Mouse (Mus musculus) C2C12 (cell line): ENCODE results near the gene Tssk2. TPM values are rescaled to one million over a fixed set of nuclear protein-coding genes. Genes with fewer than 3 reads are reported as not detected.

Source experiments
- H3K27me3 ChIP-seq: one replicate; pipeline ENCODE4 v1.6.1; 2011; ENCODE audit not compliant: control insufficient read depth, insufficient read depth, insufficient read length
- H3K36me3 ChIP-seq: one replicate; pipeline ENCODE4 v1.6.1; 2011; ENCODE audit not compliant: control insufficient read depth, insufficient read depth
- H3K4me3 ChIP-seq: one replicate; pipeline ENCODE4 v1.5.1; 2011; ENCODE audit warnings: mild to moderate bottlenecking, control low read depth; ENCODE audit not compliant: poor library complexity, insufficient read depth, severe bottlenecking
- H3K79me2 ChIP-seq: one replicate; pipeline ENCODE4 v1.6.1; 2011; ENCODE audit not compliant: control insufficient read depth, insufficient read depth
- H3K79me3 ChIP-seq: one replicate; pipeline ENCODE4 v1.6.1; 2011; ENCODE audit warnings: low read depth, control low read depth
- H3ac ChIP-seq: one replicate; pipeline ENCODE3; 2011; ENCODE audit warnings: low read depth; ENCODE audit not compliant: control insufficient read depth, insufficient read length
- CEBPB ChIP-seq: IDR thresholded peaks from one replicate; pipeline ENCODE4 v1.6.1; 2011; ENCODE audit warnings: low read depth, mild to moderate bottlenecking, control low read depth, moderate library complexity
- CTCF ChIP-seq: IDR thresholded peaks from one replicate; pipeline ENCODE4 v1.5.1; 2011; ENCODE audit not compliant: control insufficient read depth, insufficient read depth, insufficient read length
- FOSL1 ChIP-seq: IDR thresholded peaks from one replicate; pipeline ENCODE4 v1.8.0; 2011; ENCODE audit warnings: mild to moderate bottlenecking, low read length; ENCODE audit not compliant: poor library complexity, insufficient read depth, severe bottlenecking
- MAX ChIP-seq: IDR thresholded peaks from one replicate; pipeline ENCODE4 v1.6.1; 2011; ENCODE audit warnings: mild to moderate bottlenecking, control low read depth
- MYOD1 ChIP-seq: IDR thresholded peaks from one replicate; pipeline ENCODE4 v1.6.1; 2011; ENCODE audit warnings: low read depth; ENCODE audit not compliant: control insufficient read depth, insufficient read length
- MYOG ChIP-seq: IDR thresholded peaks from one replicate; pipeline ENCODE4 v1.6.1; 2011; ENCODE audit not compliant: control insufficient read depth, insufficient read length; ENCODE audit errors: extremely low read depth
- USF1 ChIP-seq: IDR thresholded peaks from one replicate; pipeline ENCODE4 v1.6.1; 2011; ENCODE audit warnings: low read depth, mild to moderate bottlenecking, control low read depth, moderate library complexity
- polyA plus RNA-seq: library from polyadenylated mRNA; unstranded; fragments of >200 nt; fragmentation: generic; extraction: Trizol; gene quantifications from one replicate; pipeline ENCODE4 v1.2.1, GENCODE M21; 2012; ENCODE audit warnings: missing spikeins

The Tssk2 gene
- polyA plus RNA-seq, 1 experiment, result 0.05 TPM

DNA sequence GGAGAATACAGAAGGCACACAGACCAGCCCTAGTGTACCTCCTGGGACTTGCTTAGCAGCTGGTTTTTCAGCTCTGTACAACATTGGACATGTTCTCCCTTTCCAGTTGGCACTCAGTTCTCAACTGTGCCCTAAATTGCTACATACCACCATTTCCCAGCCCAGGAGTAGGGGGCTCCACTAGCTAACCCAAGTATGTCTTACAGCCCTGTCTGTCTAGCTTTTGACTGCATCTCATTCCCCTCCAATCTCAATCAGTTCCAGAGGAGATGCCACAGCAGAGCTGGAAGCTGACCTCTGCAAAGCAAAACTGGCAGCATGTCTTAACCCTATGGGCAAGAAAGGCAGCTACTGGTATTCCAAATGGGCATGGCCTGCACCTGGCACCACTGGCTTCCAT lies 2.3 kb upstream of the Tssk2 start:
- Histone ChIP-seq H3K36me3 (peaks cover 6% of the 10 kb centered on the region), H3K79me3 (no peaks in the 10 kb centered on the region), H3K79me2 (peaks cover 3% of the 10 kb centered on the region), H3K4me3 (no peak overlapping the region), H3K27me3 (no peaks in the 10 kb centered on the region), H3ac (no peak overlapping the region)
- TF ChIP-seq USF1 (no peak), FOSL1 (no peak), MYOG (no peak), MYOD1 (no peak), CEBPB (no peak), CTCF (no peak), MAX (no peak)

DNA sequence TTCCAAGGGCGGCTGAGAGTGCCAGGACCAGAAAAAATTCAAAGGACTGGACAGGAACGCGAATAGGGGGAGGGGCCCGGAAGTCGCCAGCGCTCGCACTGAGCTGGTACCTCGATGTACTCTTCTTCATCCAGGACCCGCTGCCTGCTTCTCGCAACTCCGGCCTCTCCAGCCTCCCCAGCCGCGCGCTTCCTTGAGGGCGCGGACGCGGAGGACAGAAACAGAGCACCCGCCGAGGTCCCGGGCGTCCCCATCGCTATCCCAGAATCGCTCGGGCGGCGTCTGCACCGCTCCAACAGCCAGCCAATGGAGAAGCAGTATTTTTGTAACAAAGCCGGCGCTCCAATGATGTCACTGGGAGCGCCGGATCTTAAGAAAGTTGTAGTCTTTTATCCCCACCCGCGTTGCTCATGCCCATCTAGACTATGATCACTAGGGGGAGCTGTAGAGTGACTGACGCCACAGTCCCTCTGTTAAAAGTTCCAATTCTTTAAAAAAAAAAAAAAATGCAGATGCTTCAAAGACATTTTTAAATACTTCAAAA lies 12.7 kb downstream of the Tssk2 start, which contains the start of gene Ess2:
Ess2 (minus strand) TSS at position 297 of the 544 bp plus-strand sequence.
- H3K27me3 ChIP-seq, result peaks cover 44% of the 10 kb centered on the region
- peak within 1 kb of the TSS; percentile 76 for H3K4me3 ChIP-seq
- H3K79me3 ChIP-seq, result peaks cover 15% of the 10 kb centered on the region
- peaks cover 25% of the 10 kb centered on the region for H3K79me2 ChIP-seq
- peak within 1 kb of the TSS; percentile 95 for H3ac ChIP-seq
- TF ChIP-seq CTCF, result peak; percentile 44
- peak; percentile 45 for TF ChIP-seq MAX
- no peak for TF ChIP-seq CEBPB
- TF ChIP-seq MYOG, result no peak
- peaks cover 31% of the 10 kb centered on the region for H3K36me3 ChIP-seq

DNA sequence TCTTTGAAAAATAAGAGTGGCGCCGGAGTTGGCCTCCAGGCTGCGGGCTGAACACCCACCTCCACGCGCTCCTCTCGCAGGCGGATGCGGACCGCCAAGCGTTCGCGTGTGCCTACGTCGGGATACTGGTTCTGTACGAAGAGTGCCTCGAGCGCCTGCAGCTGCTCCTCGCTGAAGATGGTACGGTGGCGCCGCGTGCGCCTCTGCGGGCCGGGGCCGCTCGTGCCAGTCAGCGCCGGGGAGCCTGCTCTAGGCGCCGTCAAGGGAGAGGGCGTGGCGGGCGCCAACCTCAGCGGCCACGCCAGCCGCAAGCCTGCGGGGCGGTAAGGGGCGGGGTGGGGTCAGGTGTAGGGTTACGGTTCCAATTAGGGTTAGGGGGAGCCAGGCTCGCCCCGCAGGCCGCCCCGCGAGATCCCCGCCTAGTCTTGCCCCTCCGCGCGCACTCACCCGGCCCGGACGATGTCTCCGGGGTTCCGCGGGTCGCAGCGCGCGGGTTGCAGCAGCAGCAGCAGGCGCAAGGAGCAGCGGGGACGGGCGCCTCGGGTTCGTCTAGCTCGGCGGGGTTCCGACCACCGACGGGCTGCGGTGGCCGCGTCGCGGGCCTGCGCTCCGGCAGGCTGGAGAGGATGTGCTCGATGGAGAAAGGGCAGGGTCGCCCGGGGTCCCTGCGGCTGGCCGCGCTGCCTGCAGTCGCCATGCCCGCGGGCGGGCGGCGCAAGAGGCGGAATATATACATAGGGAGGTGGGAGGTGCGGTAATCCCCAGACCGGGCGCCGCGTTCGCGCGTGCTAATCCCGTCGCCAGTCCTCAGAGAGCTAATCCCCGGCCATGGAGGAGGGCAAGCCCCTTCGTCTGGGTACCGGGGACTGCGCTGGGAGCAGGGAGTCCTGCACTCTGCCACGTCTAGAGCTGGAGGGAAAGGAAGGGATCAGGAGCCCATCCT lies 16.1 kb downstream of the Tssk2 start, which contains the start of gene Gsc2:
Gsc2 (minus strand) TSS at position 753 of the 943 bp plus-strand sequence.
- TF ChIP-seq USF1 (no peak), CEBPB (no peak), CTCF (no peak), MAX (no peak), MYOG (no peak), FOSL1 (no peak), MYOD1 (no peak)
- no peak within 1 kb of the TSS for H3K4me3 ChIP-seq
- H3ac ChIP-seq, result no peak within 1 kb of the TSS

DNA sequence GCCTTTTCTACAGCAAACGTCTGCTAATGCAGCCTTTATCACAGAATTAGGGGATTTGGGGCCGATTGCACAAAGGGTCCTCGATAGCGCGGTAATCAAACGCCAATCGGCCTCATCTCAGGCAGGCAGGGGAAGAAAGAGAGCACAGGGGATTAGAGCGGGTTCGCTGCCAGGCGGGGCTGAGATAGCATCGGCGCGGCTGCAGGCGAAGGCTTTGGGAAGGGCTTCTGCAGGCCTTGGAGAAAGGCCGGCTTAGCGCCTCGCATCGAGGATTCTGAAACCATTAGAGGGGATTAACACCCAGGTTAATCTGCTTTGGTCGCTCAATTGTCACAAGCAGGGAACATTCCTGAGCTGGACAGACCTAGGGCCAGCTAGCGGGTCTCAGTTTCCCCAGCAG lies 22.1 kb downstream of the Tssk2 start:
- Histone ChIP-seq H3ac (no peak overlapping the region), H3K36me3 (peaks cover 1% of the 10 kb centered on the region), H3K4me3 (no peak overlapping the region), H3K79me3 (peaks cover 6% of the 10 kb centered on the region), H3K79me2 (peaks cover 8% of the 10 kb centered on the region), H3K27me3 (peaks cover 14% of the 10 kb centered on the region)
- TF ChIP-seq MAX (no peak), MYOG (no peak), USF1 (no peak)

More for the DNA sequence above, 16.1 kb downstream of the Tssk2 start, which contains the start of gene Gsc2:
- H3K27me3 ChIP-seq, result peaks cover 52% of the 10 kb centered on the region
- H3K79me3 ChIP-seq, result peaks cover 13% of the 10 kb centered on the region
- H3K36me3 ChIP-seq, result no peaks in the 10 kb centered on the region
- peaks cover 15% of the 10 kb centered on the region for H3K79me2 ChIP-seq

DNA sequence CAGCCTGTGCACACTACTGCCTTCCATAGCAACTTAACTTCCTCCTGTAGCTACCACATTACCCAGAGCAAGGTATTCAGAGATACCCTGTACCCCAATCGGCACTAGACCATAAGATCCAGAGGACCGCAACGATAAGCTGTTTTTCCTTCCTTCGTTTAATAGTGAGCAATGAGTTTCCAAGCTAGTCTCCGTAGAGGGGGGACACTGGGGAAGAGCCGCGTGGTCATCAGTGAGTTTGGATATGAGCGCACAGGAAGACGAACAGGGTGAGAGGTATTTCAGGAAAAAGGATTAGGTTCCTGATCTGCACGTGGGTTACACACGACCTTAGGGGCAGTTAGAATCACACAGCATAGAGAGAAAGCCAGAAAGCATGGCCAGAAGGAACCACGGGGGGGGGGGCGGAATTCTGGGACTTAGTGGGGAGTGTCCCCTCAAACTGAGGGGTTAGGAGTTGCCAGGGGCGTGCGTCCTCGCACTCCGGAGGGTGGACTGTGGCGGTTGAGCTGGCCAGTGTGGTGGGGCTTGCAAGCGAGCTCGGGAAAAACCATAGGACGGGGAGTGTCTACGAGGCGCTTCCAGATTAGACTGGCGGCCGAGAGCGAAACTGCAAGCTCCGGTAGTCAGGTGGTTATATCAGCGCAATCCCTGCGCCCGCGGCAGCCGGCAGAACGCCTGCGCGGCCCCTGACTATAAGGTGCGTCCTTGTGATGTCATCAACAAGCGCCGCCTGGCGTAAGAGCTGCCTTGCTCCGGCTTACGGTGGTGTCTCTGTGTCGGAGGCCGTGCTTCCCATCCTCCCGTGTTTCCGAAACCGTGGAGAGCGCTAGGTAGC lies 23.1 kb downstream of the Tssk2 start:
- no peak for TF ChIP-seq MAX
- TF ChIP-seq FOSL1, result no peak
- peak; percentile 1 for TF ChIP-seq USF1
- no peak for TF ChIP-seq MYOD1
- peak; percentile 26 for TF ChIP-seq CTCF

More for the DNA sequence above, 23.1 kb downstream of the Tssk2 start:
- Histone ChIP-seq H3K27me3 (peaks cover 4% of the 10 kb centered on the region), H3K79me2 (peaks cover 8% of the 10 kb centered on the region), H3K4me3 (peak overlapping the region; percentile 77), H3ac (peak overlapping the region; percentile 70), H3K79me3 (peaks cover 6% of the 10 kb centered on the region), H3K36me3 (peaks cover 8% of the 10 kb centered on the region)
